24 mouse cellular contexts compared by ENCODE assay signal in the genomic region with DNA sequence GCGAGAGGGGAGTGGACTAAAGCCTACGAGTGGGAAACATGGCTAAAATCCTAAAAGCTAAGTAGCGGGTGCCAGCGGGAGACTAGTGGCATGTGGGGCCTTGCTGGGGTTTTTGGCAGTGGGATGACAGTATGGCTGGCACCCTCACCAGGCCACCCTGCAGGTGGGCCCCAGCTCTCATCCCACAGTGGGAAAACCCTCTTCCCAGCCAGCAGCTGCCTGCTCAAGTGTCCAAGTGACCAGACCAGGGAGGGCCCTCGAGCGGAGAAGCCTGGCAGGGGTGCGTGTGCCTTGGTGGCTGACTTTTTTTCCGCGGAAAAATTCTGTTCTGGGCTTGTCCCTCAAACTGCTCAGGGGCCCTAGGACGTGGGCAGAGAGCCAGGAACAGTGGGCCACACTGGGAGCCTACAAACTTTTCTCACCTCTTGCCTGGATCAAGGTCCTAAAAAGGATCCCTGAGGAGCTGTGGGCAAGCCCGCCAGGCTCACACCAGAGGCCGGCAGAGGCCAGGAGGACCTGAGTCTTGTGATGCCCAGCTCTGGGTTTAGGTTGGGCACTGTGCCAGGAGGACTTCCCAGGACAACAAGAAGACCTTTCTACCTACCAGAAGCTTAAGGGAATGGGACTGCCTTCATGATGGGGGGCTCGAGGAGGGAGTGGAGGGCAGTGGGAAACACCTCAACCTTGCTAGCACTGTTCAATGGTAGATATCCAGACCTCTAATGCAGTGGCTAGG. TPM values are rescaled to one million over a fixed set of nuclear protein-coding genes. Genes with fewer than 3 reads are reported as not detected.
DNase-seq lines count a peak whose midpoint lies in the region; ATAC-seq lines count a peak whose summit lies in the region.
"Had no signal": no experiment of that assay in that cellular context is flagged by ENCODE, and none has a peak within 500 bp of the region (broad histone marks: within the 10 kb centered on the region; RNA-seq: fewer than 3 reads in every experiment).

No protein-coding gene starts in this region.

- no peak overlapping the region for H3K4me3 ChIP-seq in forebrain, embryonic 10.5 days
- no peak overlapping the region for H3K4me3 ChIP-seq in forebrain, embryonic 16.5 days (replicated peaks; ENCODE audit: low read length)
- H3K4me3 ChIP-seq in kidney, embryonic 15.5 days (replicated peaks), result no peak overlapping the region
- no peak overlapping the region for H3K4me3 ChIP-seq in midbrain, embryonic 10.5 days
- no peak overlapping the region for H3K4me3 ChIP-seq in midbrain, embryonic 15.5 days
- H3K4me3 ChIP-seq in neural tube, embryonic 15.5 days (replicated peaks), result no peak overlapping the region
- H3K4me3 ChIP-seq: heart, embryonic 10.5 days; layer of hippocampus, adult 2 months; limb, embryonic 12.5 days; megakaryocyte, embryonic 14.5 days had no signal

- H3K9me3 ChIP-seq in forebrain, embryonic 10.5 days, result no peaks in the 10 kb centered on the region; the same call in 1 of the 2 replicates
- H3K9me3 ChIP-seq in forebrain, embryonic 16.5 days (ENCODE audit: control insufficient read depth, low read length), result peaks cover 4% of the 10 kb centered on the region; the same call in 1 of the 2 replicates
- no peaks in the 10 kb centered on the region for H3K9me3 ChIP-seq in kidney, embryonic 15.5 days (replicated peaks)
- H3K9me3 ChIP-seq in midbrain, embryonic 10.5 days (replicated peaks), result no peaks in the 10 kb centered on the region
- no peaks in the 10 kb centered on the region for H3K9me3 ChIP-seq in midbrain, embryonic 15.5 days
- H3K9me3 ChIP-seq in neural tube, embryonic 15.5 days (replicated peaks), result peaks cover 4% of the 10 kb centered on the region; the same call in 1 of the 2 replicates
- H3K9me3 ChIP-seq: heart, embryonic 10.5 days had no signal

- DNase-seq in forebrain, embryonic 10.5 days (ENCODE audit: extremely low spot score, low spot score), result no peak
- peak; percentile 64 for DNase-seq in kidney, postnatal 14 days
- no peak for DNase-seq in midbrain, embryonic 10.5 days (ENCODE audit: low spot score)
- DNase-seq: adrenal gland, postnatal 14 days; cerebellum, adult 8-10 months; gastrocnemius, postnatal 10 days; heart, postnatal 4 days; liver, postnatal 0 days; lung, postnatal 36 days; thymus, adult 18-20 months; thymus, postnatal 4 days had no signal

- peaks cover 60% of the 10 kb centered on the region for H3K4me1 ChIP-seq in forebrain, embryonic 10.5 days
- peaks cover 45% of the 10 kb centered on the region for H3K4me1 ChIP-seq in forebrain, embryonic 16.5 days (replicated peaks; ENCODE audit: control insufficient read depth, insufficient read depth, low read length)
- H3K4me1 ChIP-seq in kidney, embryonic 15.5 days, result peaks cover 25% of the 10 kb centered on the region
- peaks cover 46% of the 10 kb centered on the region for H3K4me1 ChIP-seq in midbrain, embryonic 10.5 days
- no peaks in the 10 kb centered on the region; the same call in 1 of the 2 replicates for H3K4me1 ChIP-seq in midbrain, embryonic 15.5 days
- peaks cover 28% of the 10 kb centered on the region for H3K4me1 ChIP-seq in neural tube, embryonic 15.5 days

- no peak overlapping the region for H3K9ac ChIP-seq in forebrain, embryonic 16.5 days (replicated peaks; ENCODE audit: low read depth, low read length)
- H3K9ac ChIP-seq in kidney, embryonic 15.5 days, result no peak overlapping the region
- H3K9ac ChIP-seq in midbrain, embryonic 15.5 days, result no peak overlapping the region
- H3K9ac ChIP-seq in neural tube, embryonic 15.5 days (replicated peaks), result no peak overlapping the region
- H3K9ac ChIP-seq: limb, embryonic 12.5 days; liver, postnatal 0 days had no signal

- ATAC-seq in forebrain, embryonic 16.5 days, result no peak
- no peak for ATAC-seq in kidney, embryonic 15.5 days (replicated peaks; ENCODE audit: low FRiP score)
- no peak for ATAC-seq in midbrain, embryonic 15.5 days (replicated peaks)
- ATAC-seq in neural tube, embryonic 15.5 days (ENCODE audit: low FRiP score), result no peak
- ATAC-seq: forebrain, embryonic 14.5 days; inflammation-experienced regulatory T-cells, adult 6 months; liver, postnatal 0 days; midbrain, embryonic 16.5 days had no signal

- H3K27me3 ChIP-seq in forebrain, embryonic 10.5 days (ENCODE audit: poor library complexity, severe bottlenecking), result peaks cover 9% of the 10 kb centered on the region; the same call in 1 of the 2 replicates
- H3K27me3 ChIP-seq in forebrain, embryonic 16.5 days (replicated peaks; ENCODE audit: control insufficient read depth, insufficient read depth, low read length), result no peaks in the 10 kb centered on the region
- H3K27me3 ChIP-seq in kidney, embryonic 15.5 days, result no peaks in the 10 kb centered on the region
- peaks cover 44% of the 10 kb centered on the region for H3K27me3 ChIP-seq in midbrain, embryonic 10.5 days (ENCODE audit: low read depth, poor library complexity, severe bottlenecking)
- H3K27me3 ChIP-seq in midbrain, embryonic 15.5 days (replicated peaks), result 0 out of 2 replicates have a peak, but pooled peaks cover 3% of the 10 kb centered on the region
- H3K27me3 ChIP-seq in neural tube, embryonic 15.5 days (replicated peaks), result no peaks in the 10 kb centered on the region

- peaks cover 67% of the 10 kb centered on the region for H3K36me3 ChIP-seq in forebrain, embryonic 10.5 days (replicated peaks)
- H3K36me3 ChIP-seq in forebrain, embryonic 16.5 days (ENCODE audit: control insufficient read depth, insufficient read depth), result no peaks in the 10 kb centered on the region
- no peaks in the 10 kb centered on the region for H3K36me3 ChIP-seq in kidney, embryonic 15.5 days
- peaks cover under 1% of the 10 kb centered on the region; the same call in 1 of the 2 replicates for H3K36me3 ChIP-seq in midbrain, embryonic 10.5 days
- H3K36me3 ChIP-seq in midbrain, embryonic 15.5 days (replicated peaks), result no peaks in the 10 kb centered on the region
- H3K36me3 ChIP-seq in neural tube, embryonic 15.5 days, result no peaks in the 10 kb centered on the region
- H3K36me3 ChIP-seq: heart, embryonic 10.5 days; limb, embryonic 12.5 days had no signal

- H3K4me2 ChIP-seq in forebrain, embryonic 16.5 days (ENCODE audit: low read length), result no peak overlapping the region
- no peak overlapping the region for H3K4me2 ChIP-seq in kidney, embryonic 15.5 days
- no peak overlapping the region for H3K4me2 ChIP-seq in midbrain, embryonic 15.5 days
- no peak overlapping the region for H3K4me2 ChIP-seq in neural tube, embryonic 15.5 days
- H3K4me2 ChIP-seq: limb, embryonic 12.5 days; liver, embryonic 11.5 days had no signal

- H3K27ac ChIP-seq in forebrain, embryonic 10.5 days, result peak overlapping the region; percentile 60; the same call in 1 of the 2 replicates
- no peak overlapping the region for H3K27ac ChIP-seq in forebrain, embryonic 16.5 days (ENCODE audit: low read length)
- H3K27ac ChIP-seq in kidney, embryonic 15.5 days, result no peak overlapping the region
- peak overlapping the region; percentile 39; the same call in 1 of the 2 replicates for H3K27ac ChIP-seq in midbrain, embryonic 10.5 days (replicated peaks)
- H3K27ac ChIP-seq in midbrain, embryonic 15.5 days, result no peak overlapping the region
- peak overlapping the region; percentile 45 for H3K27ac ChIP-seq in neural tube, embryonic 15.5 days (replicated peaks)
- H3K27ac ChIP-seq: heart, embryonic 10.5 days; layer of hippocampus, adult 2 months; limb, embryonic 12.5 days had no signal

- 89% methylated on average over 13 of the region's 13 CpGs for WGBS in forebrain, embryonic 10.5 days
- WGBS in forebrain, embryonic 16.5 days, result 58% methylated on average over 13 of the region's 13 CpGs
- 74% methylated on average over 13 of the region's 13 CpGs for WGBS in kidney, embryonic 15.5 days
- 88% methylated on average over 13 of the region's 13 CpGs for WGBS in midbrain, embryonic 10.5 days
- WGBS in midbrain, embryonic 15.5 days, result 80% methylated on average over 13 of the region's 13 CpGs
- WGBS in neural tube, embryonic 15.5 days, result 80% methylated on average over 13 of the region's 13 CpGs

RNA-seq across cellular contexts. Expression of gene Wnt7b, which starts 18.1 kb away (rescaled TPM):
- 126 and 134 TPM in 2 replicates for polyA plus RNA-seq in forebrain, embryonic 10.5 days (2016; fragmentation: Nextera tagmentation; extraction: Ambion mirVana)
- 110 and 125 TPM in 2 replicates for polyA plus RNA-seq in forebrain, embryonic 16.5 days (2015; fragmentation: Nextera tagmentation; extraction: Ambion mirVana)
- polyA plus RNA-seq in kidney, embryonic 15.5 days (2015; fragmentation: Nextera tagmentation; extraction: Ambion mirVana), result 16.3 and 16.8 TPM in 2 replicates
- 54.8 and 56.5 TPM in 2 replicates for polyA plus RNA-seq in midbrain, embryonic 10.5 days (2016; fragmentation: Nextera tagmentation; extraction: Ambion mirVana)
- polyA plus RNA-seq in midbrain, embryonic 15.5 days (2015; fragmentation: Nextera tagmentation; extraction: Ambion mirVana), result 33.2 and 35.0 TPM in 2 replicates
- polyA plus RNA-seq in neural tube, embryonic 15.5 days (2015; fragmentation: Nextera tagmentation; extraction: Ambion mirVana), result 16.6 and 20.2 TPM in 2 replicates
- polyA plus RNA-seq: inflammation-experienced regulatory T-cells, adult 6 months; small intestine, adult 2 months had no signal

Comparison
In these comparisons a context has a peak if more than half of its experiments do, and no peak if none do; other contexts are left out.
1. H3K27ac ChIP-seq: peak in forebrain, embryonic 10.5 days (single experiment), midbrain, embryonic 10.5 days (single experiment) and neural tube, embryonic 15.5 days (single experiment); none in forebrain, embryonic 16.5 days (single experiment), kidney, embryonic 15.5 days (single experiment) and midbrain, embryonic 15.5 days (single experiment).